Mouse (Mus musculus) cortical plate, adult 2 months (tissue): ENCODE results near the gene Ldhal6b.

Experiments used
- CTCF ChIP-seq: fragments of 200-500 bp; IDR thresholded peaks from 2 replicates; pipeline ENCODE4 v1.5.1; 2011; ENCODE audit warnings: mild to moderate bottlenecking, control low read depth, low read length; ENCODE audit not compliant: insufficient read depth; ENCODE audit errors: extremely low read depth
- POLR2A ChIP-seq: fragments of 200-500 bp; IDR thresholded peaks from 2 replicates; pipeline ENCODE4 v1.6.1; 2011; ENCODE audit warnings: mild to moderate bottlenecking, low read length, control low read depth; ENCODE audit not compliant: insufficient read depth; ENCODE audit errors: extremely low read depth

GRCm38 (mm10) chr17:5388351-5388750 lies 30.2 kb downstream of the Ldhal6b start:
- no peak for TF ChIP-seq CTCF
- TF ChIP-seq POLR2A, result no peak
